ENCODE assay signal across 13 mouse cellular contexts in the genomic region with DNA sequence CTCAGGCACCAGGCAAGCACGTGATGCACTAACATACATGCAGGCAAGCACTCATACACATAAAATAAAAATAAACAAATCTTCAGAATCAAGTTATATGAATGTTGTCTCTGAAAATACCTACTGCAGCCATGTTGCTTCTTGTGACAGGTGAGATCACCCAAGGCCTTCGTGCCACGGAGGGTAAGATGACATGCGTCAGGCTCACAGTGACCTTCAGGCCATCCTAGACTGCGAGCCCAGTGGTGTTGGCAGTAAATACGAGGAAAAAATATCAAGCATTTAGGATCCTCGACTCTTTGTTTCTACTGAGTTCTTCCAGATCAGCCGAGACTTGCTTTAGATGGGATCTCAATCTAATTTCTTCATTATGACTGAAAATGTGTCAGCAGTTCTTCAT.
"Had no signal": no experiment of that assay in that cellular context is flagged by ENCODE, and none has a peak within 500 bp of the region (broad histone marks: within the 10 kb centered on the region; RNA-seq: fewer than 3 reads in every experiment).

No protein-coding gene starts in this region.

- ATAC-seq: midbrain, embryonic 13.5 days; midbrain, embryonic 15.5 days had no signal

- DNase-seq: lung, adult 18-20 months; lung, embryonic 14.5 days; lung, postnatal 10 days; lung, postnatal 4 days; right cerebral cortex, postnatal 14 days; thymus, adult 2 months; thymus, postnatal 25 days; thymus, postnatal 4 days had no signal

- H3K27ac ChIP-seq: midbrain, embryonic 13.5 days; midbrain, embryonic 15.5 days; neural tube, embryonic 12.5 days; stomach, embryonic 15.5 days; stomach, postnatal 0 days had no signal

- H3K4me3 ChIP-seq: midbrain, embryonic 13.5 days; midbrain, embryonic 15.5 days; neural tube, embryonic 12.5 days; stomach, embryonic 15.5 days had no signal
